Mouse (Mus musculus): Measurements from ENCODE around the gene Adipor2. TPM values are rescaled to one million over a fixed set of nuclear protein-coding genes. Genes with fewer than 3 reads are reported as not detected.

The Adipor2 gene
- polyA plus RNA-seq, 1 experiment from 2014 or later = 45.5 TPM

- Histone ChIP-seq H3K4me3 (replicated peaks; ENCODE audit: low read length) (no peak overlapping the region), H3K36me3 (ENCODE audit: control insufficient read depth, insufficient read depth, low read length) (no peaks in the 10 kb centered on the region), H3K27ac (ENCODE audit: low read length) (no peak overlapping the region), H3K27me3 (ENCODE audit: control insufficient read depth, insufficient read depth, low read length) (no peaks in the 10 kb centered on the region), H3K4me1 (ENCODE audit: control insufficient read depth, insufficient read depth, low read length) (no peaks in the 10 kb centered on the region), H3K9me3 (replicated peaks; ENCODE audit: control insufficient read depth, low read length) (no peaks in the 10 kb centered on the region), H3K4me2 (ENCODE audit: low read depth, low read length) (no peak overlapping the region), H3K9ac (ENCODE audit: low read length) (no peak overlapping the region)
- no peak for ATAC-seq (ENCODE audit: insufficient read depth, low FRiP score)
- WGBS = 74% methylated on average over 7 of the region's 7 CpGs
Observed at GRCm38 (mm10) chr6:119321752-119322151, 95.8 kb downstream of the Adipor2 start.

- H3K27ac ChIP-seq (ENCODE audit: low read length) = no peak overlapping the region
- H3K27me3 ChIP-seq (ENCODE audit: control insufficient read depth, insufficient read depth, low read length) = no peaks in the 10 kb centered on the region
- 33% methylated on average over 16 of the region's 16 CpGs for WGBS
- no peaks in the 10 kb centered on the region for H3K4me1 ChIP-seq (ENCODE audit: control insufficient read depth, insufficient read depth, low read length)
- no peaks in the 10 kb centered on the region for H3K36me3 ChIP-seq (ENCODE audit: control insufficient read depth, insufficient read depth, low read length)
- no peak overlapping the region for H3K9ac ChIP-seq (ENCODE audit: low read length)
- H3K4me3 ChIP-seq (replicated peaks; ENCODE audit: low read length) = no peak overlapping the region
- ATAC-seq (ENCODE audit: insufficient read depth, low FRiP score) = no peak
- H3K4me2 ChIP-seq (ENCODE audit: low read depth, low read length) = no peak overlapping the region
- H3K9me3 ChIP-seq (replicated peaks; ENCODE audit: control insufficient read depth, low read length) = no peaks in the 10 kb centered on the region
Observed at GRCm38 (mm10) chr6:119320481-119320880, 97.0 kb downstream of the Adipor2 start.

DNA sequence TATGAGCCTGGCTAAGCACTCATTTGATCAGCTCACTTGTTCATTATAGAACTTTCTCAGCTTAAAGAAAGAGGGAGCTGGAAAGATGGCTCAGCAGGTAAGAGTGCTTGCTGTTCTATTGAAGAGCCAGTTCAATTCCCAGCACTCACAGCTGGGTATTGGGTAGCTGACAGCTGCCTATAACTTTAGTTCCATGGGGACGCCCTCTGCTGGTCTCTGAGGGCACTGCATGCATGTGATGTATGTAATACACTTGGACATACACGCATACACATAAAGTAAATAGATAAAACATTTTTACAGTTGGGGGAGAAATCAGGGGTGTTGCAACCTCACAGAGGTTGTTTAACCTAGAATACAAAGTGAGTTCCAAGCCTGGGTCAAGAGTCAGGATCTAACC, 98.1 kb downstream of the Adipor2 start:
- Histone ChIP-seq H3K9ac (ENCODE audit: low read length) (no peak overlapping the region), H3K9me3 (replicated peaks; ENCODE audit: control insufficient read depth, low read length) (no peaks in the 10 kb centered on the region), H3K36me3 (ENCODE audit: control insufficient read depth, insufficient read depth, low read length) (no peaks in the 10 kb centered on the region), H3K27me3 (ENCODE audit: control insufficient read depth, insufficient read depth, low read length) (no peaks in the 10 kb centered on the region), H3K4me3 (replicated peaks; ENCODE audit: low read length) (no peak overlapping the region), H3K4me2 (ENCODE audit: low read depth, low read length) (no peak overlapping the region), H3K4me1 (ENCODE audit: control insufficient read depth, insufficient read depth, low read length) (no peaks in the 10 kb centered on the region), H3K27ac (ENCODE audit: low read length) (no peak overlapping the region)
- no peak for ATAC-seq (ENCODE audit: insufficient read depth, low FRiP score)
- WGBS = 80% methylated on average over 2 of the region's 2 CpGs

- Histone ChIP-seq H3K36me3 (ENCODE audit: control insufficient read depth, insufficient read depth, low read length) (no peaks in the 10 kb centered on the region), H3K27ac (ENCODE audit: low read length) (no peak overlapping the region), H3K9me3 (replicated peaks; ENCODE audit: control insufficient read depth, low read length) (no peaks in the 10 kb centered on the region), H3K9ac (ENCODE audit: low read length) (no peak overlapping the region), H3K27me3 (ENCODE audit: control insufficient read depth, insufficient read depth, low read length) (no peaks in the 10 kb centered on the region), H3K4me1 (ENCODE audit: control insufficient read depth, insufficient read depth, low read length) (no peaks in the 10 kb centered on the region), H3K4me3 (replicated peaks; ENCODE audit: low read length) (no peak overlapping the region), H3K4me2 (ENCODE audit: low read depth, low read length) (no peak overlapping the region)
- ATAC-seq (ENCODE audit: insufficient read depth, low FRiP score) = no peak
- 85% methylated on average over 9 of the region's 9 CpGs for WGBS
Observed at GRCm38 (mm10) chr6:119318732-119319131, 98.8 kb downstream of the Adipor2 start.

GRCm38 (mm10) chr6:119314751-119315476, 102.6 kb downstream of the Adipor2 start:
- no peak for ATAC-seq (ENCODE audit: insufficient read depth, low FRiP score)
- Histone ChIP-seq H3K4me1 (ENCODE audit: control insufficient read depth, insufficient read depth, low read length) (no peaks in the 10 kb centered on the region), H3K27ac (ENCODE audit: low read length) (no peak overlapping the region), H3K4me2 (ENCODE audit: low read depth, low read length) (no peak overlapping the region), H3K36me3 (ENCODE audit: control insufficient read depth, insufficient read depth, low read length) (no peaks in the 10 kb centered on the region), H3K9ac (ENCODE audit: low read length) (no peak overlapping the region), H3K9me3 (replicated peaks; ENCODE audit: control insufficient read depth, low read length) (no peaks in the 10 kb centered on the region), H3K27me3 (ENCODE audit: control insufficient read depth, insufficient read depth, low read length) (no peaks in the 10 kb centered on the region), H3K4me3 (replicated peaks; ENCODE audit: low read length) (no peak overlapping the region)
- WGBS = 47% methylated on average over 7 of the region's 7 CpGs

DNA sequence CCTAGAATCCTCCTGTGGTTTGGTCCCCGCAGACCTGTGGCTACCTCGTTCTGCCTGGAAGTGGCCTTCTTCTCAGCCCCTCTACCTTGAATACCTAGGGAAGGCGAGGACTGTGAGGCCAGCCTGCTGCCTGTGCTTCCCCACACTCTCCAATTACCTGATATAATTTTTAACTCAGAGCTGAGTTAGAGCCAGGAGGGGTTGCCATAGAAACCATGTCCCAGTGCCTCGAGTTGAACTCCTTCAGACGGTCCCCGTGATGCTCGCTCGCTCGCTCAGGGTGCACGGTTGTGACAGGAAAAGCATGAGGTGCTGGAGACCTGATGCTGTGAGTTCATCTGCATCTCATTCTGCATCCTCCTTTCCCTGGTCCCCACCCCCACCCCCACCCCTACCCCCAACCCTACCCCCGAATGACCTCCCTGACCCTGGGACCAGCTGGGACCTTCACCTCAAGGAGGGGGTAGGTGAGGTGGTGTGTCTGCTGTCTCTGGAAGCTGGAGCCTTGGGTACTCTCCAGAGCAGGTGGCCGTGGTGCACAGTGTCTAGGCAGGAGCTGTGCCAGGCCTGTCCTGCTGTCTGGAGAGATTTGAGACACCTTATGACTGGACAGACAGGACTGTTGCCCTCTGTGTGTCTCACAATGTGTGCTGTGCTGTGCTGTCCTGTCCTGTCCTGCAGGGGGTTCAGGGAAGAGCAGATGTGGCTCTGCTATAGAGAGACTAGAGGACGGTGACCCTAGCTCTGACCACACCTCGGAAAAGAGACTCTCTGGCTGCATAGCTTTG, 103.7 kb downstream of the Adipor2 start:
- no peaks in the 10 kb centered on the region for H3K4me1 ChIP-seq (ENCODE audit: control insufficient read depth, insufficient read depth, low read length)
- H3K27ac ChIP-seq (ENCODE audit: low read length) = no peak overlapping the region
- no peak overlapping the region for H3K9ac ChIP-seq (ENCODE audit: low read length)
- no peak overlapping the region for H3K4me3 ChIP-seq (replicated peaks; ENCODE audit: low read length)
- no peaks in the 10 kb centered on the region for H3K36me3 ChIP-seq (ENCODE audit: control insufficient read depth, insufficient read depth, low read length)
- no peak for ATAC-seq (ENCODE audit: insufficient read depth, low FRiP score)
- H3K27me3 ChIP-seq (ENCODE audit: control insufficient read depth, insufficient read depth, low read length) = no peaks in the 10 kb centered on the region
- H3K4me2 ChIP-seq (ENCODE audit: low read depth, low read length) = no peak overlapping the region
- 48% methylated on average over 14 of the region's 14 CpGs for WGBS
- no peaks in the 10 kb centered on the region for H3K9me3 ChIP-seq (replicated peaks; ENCODE audit: control insufficient read depth, low read length)

DNA sequence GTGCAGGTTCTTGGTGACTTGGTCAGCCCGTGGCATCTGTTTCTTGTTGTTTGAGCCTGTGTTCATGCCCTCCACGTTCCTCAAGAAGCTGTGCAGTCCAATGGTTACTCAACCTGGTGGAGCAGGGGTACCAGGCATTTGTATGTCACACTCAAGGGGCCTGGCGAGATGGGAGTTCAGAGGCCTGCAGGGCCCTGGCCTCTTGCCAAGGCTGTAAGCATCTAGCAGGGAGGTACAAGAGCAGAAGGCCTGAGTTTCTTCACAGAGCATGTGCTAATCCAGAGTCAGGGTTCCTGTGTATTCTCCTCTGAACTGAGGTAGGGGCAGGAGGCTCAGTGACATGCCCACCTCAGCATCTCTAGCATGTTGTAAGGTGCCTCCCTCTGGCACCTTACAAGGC, 104.4 kb downstream of the Adipor2 start:
- H3K27ac ChIP-seq (ENCODE audit: low read length) = no peak overlapping the region
- H3K9me3 ChIP-seq (replicated peaks; ENCODE audit: control insufficient read depth, low read length) = no peaks in the 10 kb centered on the region
- no peak for ATAC-seq (ENCODE audit: insufficient read depth, low FRiP score)
- H3K4me2 ChIP-seq (ENCODE audit: low read depth, low read length) = no peak overlapping the region
- no peak overlapping the region for H3K9ac ChIP-seq (ENCODE audit: low read length)
- no peaks in the 10 kb centered on the region for H3K27me3 ChIP-seq (ENCODE audit: control insufficient read depth, insufficient read depth, low read length)
- H3K36me3 ChIP-seq (ENCODE audit: control insufficient read depth, insufficient read depth, low read length) = no peaks in the 10 kb centered on the region
- H3K4me1 ChIP-seq (ENCODE audit: control insufficient read depth, insufficient read depth, low read length) = no peaks in the 10 kb centered on the region
- WGBS = 60% methylated on average over 3 of the region's 3 CpGs
- no peak overlapping the region for H3K4me3 ChIP-seq (replicated peaks; ENCODE audit: low read length)

- ATAC-seq (ENCODE audit: insufficient read depth, low FRiP score) = no peak
- H3K9ac ChIP-seq (ENCODE audit: low read length) = no peak overlapping the region
- no peaks in the 10 kb centered on the region for H3K27me3 ChIP-seq (ENCODE audit: control insufficient read depth, insufficient read depth, low read length)
- no peak overlapping the region for H3K4me3 ChIP-seq (replicated peaks; ENCODE audit: low read length)
- H3K4me1 ChIP-seq (ENCODE audit: control insufficient read depth, insufficient read depth, low read length) = no peaks in the 10 kb centered on the region
- 78% methylated on average over 6 of the region's 6 CpGs for WGBS
- no peak overlapping the region for H3K27ac ChIP-seq (ENCODE audit: low read length)
- H3K9me3 ChIP-seq (replicated peaks; ENCODE audit: control insufficient read depth, low read length) = no peaks in the 10 kb centered on the region
- H3K4me2 ChIP-seq (ENCODE audit: low read depth, low read length) = no peak overlapping the region
- no peaks in the 10 kb centered on the region for H3K36me3 ChIP-seq (ENCODE audit: control insufficient read depth, insufficient read depth, low read length)
Observed at GRCm38 (mm10) chr6:119312381-119312780, 105.1 kb downstream of the Adipor2 start.

GRCm38 (mm10) chr6:119310176-119310575, 107.3 kb downstream of the Adipor2 start:
- no peak overlapping the region for H3K27ac ChIP-seq (ENCODE audit: low read length)
- H3K4me1 ChIP-seq (ENCODE audit: control insufficient read depth, insufficient read depth, low read length) = no peaks in the 10 kb centered on the region
- WGBS = 56% methylated on average over 9 of the region's 9 CpGs
- ATAC-seq (ENCODE audit: insufficient read depth, low FRiP score) = no peak
- H3K4me3 ChIP-seq (replicated peaks; ENCODE audit: low read length) = no peak overlapping the region
- no peak overlapping the region for H3K4me2 ChIP-seq (ENCODE audit: low read depth, low read length)
- no peak overlapping the region for H3K9ac ChIP-seq (ENCODE audit: low read length)
- H3K9me3 ChIP-seq (replicated peaks; ENCODE audit: control insufficient read depth, low read length) = no peaks in the 10 kb centered on the region
- H3K27me3 ChIP-seq (ENCODE audit: control insufficient read depth, insufficient read depth, low read length) = no peaks in the 10 kb centered on the region
- H3K36me3 ChIP-seq (ENCODE audit: control insufficient read depth, insufficient read depth, low read length) = no peaks in the 10 kb centered on the region
